In the genomic region with DNA sequence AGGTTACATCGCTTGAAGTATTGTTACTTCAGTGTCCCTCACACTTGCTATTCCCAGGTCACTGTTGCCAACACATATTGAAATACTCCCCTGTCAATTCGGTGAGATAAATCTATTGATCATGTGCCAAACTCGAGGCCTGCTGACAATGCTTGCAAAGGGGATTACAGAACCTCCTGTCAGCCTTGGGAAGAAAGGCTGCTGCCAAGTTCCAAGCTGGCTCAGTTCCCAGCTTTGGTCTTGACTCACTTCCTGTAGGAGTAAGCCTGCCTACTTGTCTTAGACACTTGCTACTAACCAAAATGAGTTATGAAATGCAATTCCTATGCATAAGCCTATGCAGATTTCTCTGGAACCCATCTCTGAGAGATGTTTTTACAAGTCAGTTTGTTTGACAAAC, we compare ENCODE assay signal across 9 mouse cellular contexts. TPM values are rescaled to one million over a fixed set of nuclear protein-coding genes. Genes with fewer than 3 reads are reported as not detected.
A peak's percentile ranks its signal among the peaks of the same experiment; 100 is the strongest.
DNase-seq lines count a peak whose midpoint lies in the region; ATAC-seq and TF ChIP-seq lines count a peak whose summit lies in the region.
"Had no signal": no experiment of that assay in that cellular context is flagged by ENCODE, and none has a peak within 500 bp of the region (broad histone marks: within the 10 kb centered on the region; RNA-seq: fewer than 3 reads in every experiment).

No protein-coding gene starts in this region.

- TF ChIP-seq POLR2A in heart, adult 2 months (IDR thresholded peaks at IDR 0.05; ENCODE audit: insufficient read depth, low read depth, low read length): no peak

- no peaks in the 10 kb centered on the region for H3K9me3 ChIP-seq in lung, embryonic 16.5 days (ENCODE audit: control insufficient read depth, low read length)
- H3K9me3 ChIP-seq in stomach, postnatal 0 days (ENCODE audit: control insufficient read depth, low read length): no peaks in the 10 kb centered on the region

- peak; percentile 61 for DNase-seq in retina, postnatal 1 day
- DNase-seq in retina, embryonic 14.5 days (ENCODE audit: low spot score): no peak
- peak; percentile 71 to 86 for DNase-seq in cerebellum, postnatal 25 days
- DNase-seq in heart, adult 2 months: peak; percentile 69 to 72
- DNase-seq in kidney, postnatal 4 days: peak; percentile 62 to 67
- DNase-seq in stomach, postnatal 0 days (ENCODE audit: low spot score): peak; percentile 62
- DNase-seq in natural killer cell, adult 2 months (ENCODE audit: low spot score in 2 of 2): no peak

- no peak for TF ChIP-seq CTCF in heart, adult 2 months (IDR thresholded peaks at IDR 0.05)
- TF ChIP-seq CTCF in stomach, postnatal 0 days (IDR thresholded peaks at IDR 0.05; ENCODE audit: low read depth): no peak

- 4% methylated on average over 3 of the region's 3 CpGs for WGBS in heart, adult 2 months
- WGBS in lung, embryonic 16.5 days: 13% methylated on average over 3 of the region's 3 CpGs
- WGBS in stomach, postnatal 0 days: 14% methylated on average over 3 of the region's 3 CpGs

- peak; percentile 88 for ATAC-seq in lung, embryonic 16.5 days (ENCODE audit: low read depth)
- peak; percentile 56; the same call in 1 of the 2 replicates for ATAC-seq in stomach, postnatal 0 days (ENCODE audit: low FRiP score, low TSS enrichment)

- intact Hi-C loops in heart, adult 2 months (cut with DNase I): no loop called here

- H3K4me3 ChIP-seq in heart, adult 2 months: no peak overlapping the region
- no peak overlapping the region for H3K4me3 ChIP-seq in lung, embryonic 16.5 days (ENCODE audit: low read length)
- H3K4me3 ChIP-seq in stomach, postnatal 0 days (ENCODE audit: low read depth, low read length): no peak overlapping the region

- no peaks in the 10 kb centered on the region; the same call in 1 of the 2 replicates for H3K36me3 ChIP-seq in heart, adult 2 months (ENCODE audit: control insufficient read depth, insufficient read depth, low read length)
- no peaks in the 10 kb centered on the region for H3K36me3 ChIP-seq in lung, embryonic 16.5 days (ENCODE audit: control insufficient read depth, insufficient read depth, low read length)
- no peaks in the 10 kb centered on the region for H3K36me3 ChIP-seq in stomach, postnatal 0 days (ENCODE audit: control insufficient read depth, insufficient read depth, low read length)

- H3K4me1 ChIP-seq in heart, adult 2 months (ENCODE audit: control insufficient read depth, insufficient read depth, low read length): no peaks in the 10 kb centered on the region; the same call in 1 of the 2 replicates
- peaks cover 15% of the 10 kb centered on the region for H3K4me1 ChIP-seq in lung, embryonic 16.5 days (replicated peaks; ENCODE audit: control insufficient read depth, insufficient read depth, low read length)
- H3K4me1 ChIP-seq in stomach, postnatal 0 days (replicated peaks; ENCODE audit: control insufficient read depth, insufficient read depth): no peaks in the 10 kb centered on the region

- no peak for TF ChIP-seq EP300 in heart, adult 2 months (IDR thresholded peaks at IDR 0.05; ENCODE audit: insufficient read depth, low read depth, low read length)
- TF ChIP-seq EP300 in stomach, postnatal 0 days (optimal IDR thresholded peaks at IDR 0.05): no peak

- no peak overlapping the region for H3K9ac ChIP-seq in heart, adult 2 months (ENCODE audit: low read depth, low read length)
- H3K9ac ChIP-seq in lung, embryonic 16.5 days (ENCODE audit: low read length): no peak overlapping the region
- H3K9ac ChIP-seq in stomach, postnatal 0 days (ENCODE audit: low read length): no peak overlapping the region

- H3K4me2 ChIP-seq in lung, embryonic 16.5 days (ENCODE audit: low read depth, low read length): no peak overlapping the region
- H3K4me2 ChIP-seq in stomach, postnatal 0 days (replicated peaks; ENCODE audit: low read depth): no peak overlapping the region

- H3K27me3 ChIP-seq in heart, adult 2 months (ENCODE audit: control insufficient read depth, insufficient read depth, low read length): peaks cover 18% of the 10 kb centered on the region
- peaks cover 35% of the 10 kb centered on the region for H3K27me3 ChIP-seq in lung, embryonic 16.5 days (ENCODE audit: control insufficient read depth, insufficient read depth, low read depth, low read length)
- H3K27me3 ChIP-seq in stomach, postnatal 0 days (ENCODE audit: control insufficient read depth, insufficient read depth, low read length): peaks cover 8% of the 10 kb centered on the region; the same call in 1 of the 2 replicates

- H3K27ac ChIP-seq in heart, adult 2 months: no peak overlapping the region
- peak overlapping the region; percentile 12; the same call in 1 of the 2 replicates for H3K27ac ChIP-seq in lung, embryonic 16.5 days (ENCODE audit: low read length)
- no peak overlapping the region for H3K27ac ChIP-seq in stomach, postnatal 0 days (replicated peaks)
- H3K27ac ChIP-seq: macrophage had no signal

- H3K79me2 ChIP-seq in heart, adult 2 months (replicated peaks; ENCODE audit: control insufficient read depth, insufficient read depth, low read length): no peaks in the 10 kb centered on the region

RNA-seq across cellular contexts. Expression of a gene that starts 4.2 kb away (rescaled TPM):
- total RNA-seq in heart, adult 2 months (2021): not detected
- polyA plus RNA-seq in heart, adult 2 months (2012; rRNA removed): 0.09 TPM in 1 of 2 replicates, not detected in the other
- not detected in 2 replicates for polyA plus RNA-seq in lung, embryonic 16.5 days (2015; fragmentation: Nextera tagmentation; extraction: Ambion mirVana)
- polyA plus RNA-seq in stomach, postnatal 0 days (2015; fragmentation: Nextera tagmentation; extraction: Ambion mirVana): not detected in 2 replicates
- polyA plus RNA-seq: macrophage had no signal

Comparison
In these comparisons a context has a peak if more than half of its experiments do, and no peak if none do; other contexts are left out.
1. DNase-seq: peak in retina, postnatal 1 day (single experiment), cerebellum, postnatal 25 days (2 of 2), heart, adult 2 months (2 of 2), kidney, postnatal 4 days (2 of 2) and stomach, postnatal 0 days (single experiment); none in retina, embryonic 14.5 days (single experiment) and natural killer cell, adult 2 months (0 of 2).